Mouse (Mus musculus): ENCODE data around the gene Mdfic.

Mdfic gene

DNA sequence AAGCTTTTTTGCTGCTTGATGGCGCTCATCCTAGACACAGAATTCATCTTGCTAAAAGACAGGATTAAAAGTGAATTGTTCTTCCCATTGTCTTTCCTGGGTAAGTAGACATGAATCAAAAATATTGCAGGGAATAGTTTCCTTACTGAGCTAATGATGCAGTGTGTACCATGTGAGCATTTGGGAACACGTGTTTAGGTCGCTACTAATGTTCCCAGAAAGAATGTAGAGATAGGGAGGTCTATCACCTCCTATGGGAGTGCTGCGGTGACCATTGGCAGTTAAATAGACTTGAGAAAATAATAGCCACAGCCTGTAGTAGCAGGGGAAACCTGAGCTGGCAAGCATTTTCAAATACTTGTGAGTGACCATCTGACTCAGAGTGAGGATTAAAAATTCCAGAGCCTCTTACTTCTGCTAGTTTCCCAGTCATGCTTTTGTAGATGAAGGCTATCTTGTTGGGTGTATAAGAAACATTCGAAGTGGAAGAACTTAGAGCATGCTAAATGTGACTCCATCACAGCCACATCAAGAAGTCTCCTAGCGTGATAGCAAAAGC, 22.2 kb downstream of the Mdfic start:
- DNase-seq (ENCODE audit: inconsistent ontology term) = peak; percentile 45

DNA sequence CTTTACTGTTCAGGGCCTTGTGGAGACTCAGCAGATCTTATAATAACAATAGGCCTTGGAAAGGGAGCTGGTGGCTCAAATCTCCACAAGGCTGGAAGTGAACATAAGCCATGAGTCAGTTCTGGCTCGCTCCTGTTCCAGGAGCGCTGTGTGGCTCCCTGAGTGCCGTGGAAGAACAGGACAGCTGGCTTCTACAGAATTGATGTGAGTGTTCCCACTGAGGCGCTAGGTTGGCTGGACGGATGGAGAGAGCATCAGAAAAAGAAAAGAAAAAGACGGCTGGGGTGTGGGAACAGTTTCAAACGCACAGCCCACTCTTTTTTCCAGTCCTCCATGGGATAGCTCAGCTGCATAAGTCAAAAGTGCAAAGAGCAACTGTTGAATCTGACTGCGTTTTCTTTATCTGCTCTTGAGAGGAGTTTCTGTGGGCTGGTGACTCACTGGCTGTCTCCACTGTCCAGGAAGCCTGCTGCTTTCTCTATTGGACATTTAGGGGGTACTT, 22.9 kb downstream of the Mdfic start:
- peak; percentile 57 for DNase-seq (ENCODE audit: inconsistent ontology term)

- DNase-seq (ENCODE audit: inconsistent ontology term) = no peak
Observed at GRCm38 (mm10) chr6:15743793-15744192, 23.3 kb downstream of the Mdfic start.

GRCm38 (mm10) chr6:15745313-15745712, 24.9 kb downstream of the Mdfic start:
- peak; percentile 56 for DNase-seq (ENCODE audit: inconsistent ontology term)

DNA sequence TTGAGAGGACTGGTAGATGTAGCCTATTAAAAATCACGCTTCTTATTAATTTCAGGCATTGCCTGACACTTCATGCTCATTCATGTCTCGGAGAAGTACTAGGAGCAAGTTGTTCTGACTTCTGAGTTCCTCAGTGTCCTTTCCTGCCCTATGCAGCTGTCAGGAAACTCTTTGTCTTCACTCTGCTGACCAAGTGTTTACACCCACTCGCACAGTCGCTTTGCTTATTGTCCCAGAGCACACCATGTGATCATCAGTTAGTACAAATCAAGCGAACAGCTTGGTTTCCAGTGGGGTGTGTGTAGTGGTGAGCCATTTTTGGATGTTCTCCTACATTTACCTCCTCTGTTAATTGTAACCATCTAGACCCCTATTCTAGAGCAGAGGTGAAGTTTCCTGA, 25.4 kb downstream of the Mdfic start:
- no peak for DNase-seq (ENCODE audit: inconsistent ontology term)

DNA sequence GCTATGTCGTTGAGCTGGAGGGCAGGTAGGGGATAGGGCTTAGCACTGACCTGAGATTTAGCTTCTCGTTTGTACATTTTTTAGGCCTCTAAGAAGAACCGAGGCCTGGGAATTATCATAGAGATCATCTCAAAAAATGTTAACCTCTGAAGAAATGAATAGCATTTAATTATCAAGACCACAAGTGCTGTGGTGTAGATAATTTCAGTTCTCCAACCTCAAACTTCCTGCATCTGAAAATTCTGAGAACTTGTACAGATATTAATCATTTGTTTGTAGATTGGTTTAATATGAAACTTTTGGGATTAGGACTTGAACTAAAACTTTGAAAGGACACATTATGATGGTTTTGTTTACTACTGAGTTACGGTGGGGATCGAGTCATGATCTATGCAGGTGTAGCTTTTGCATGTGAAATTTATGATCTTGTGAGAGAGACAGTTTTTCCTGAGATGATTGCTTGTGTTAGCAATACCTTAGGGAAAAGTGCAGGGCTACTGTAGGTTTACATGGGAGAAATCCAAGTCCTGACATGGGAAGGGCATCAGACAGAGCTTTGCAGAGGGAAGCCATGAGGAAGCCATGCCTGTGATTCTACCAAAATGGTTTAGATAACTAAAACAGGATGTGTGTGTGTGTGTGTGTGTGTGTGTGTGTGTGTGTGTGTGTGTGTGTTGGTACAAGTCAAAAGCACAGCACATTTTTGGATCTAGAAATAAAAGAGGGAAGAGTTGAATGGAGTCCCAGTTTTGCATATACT, 27.1 kb downstream of the Mdfic start:
- no peak for DNase-seq (ENCODE audit: inconsistent ontology term)

- no peak for DNase-seq (ENCODE audit: inconsistent ontology term)
Observed at GRCm38 (mm10) chr6:15748236-15748635, 27.8 kb downstream of the Mdfic start.

DNA sequence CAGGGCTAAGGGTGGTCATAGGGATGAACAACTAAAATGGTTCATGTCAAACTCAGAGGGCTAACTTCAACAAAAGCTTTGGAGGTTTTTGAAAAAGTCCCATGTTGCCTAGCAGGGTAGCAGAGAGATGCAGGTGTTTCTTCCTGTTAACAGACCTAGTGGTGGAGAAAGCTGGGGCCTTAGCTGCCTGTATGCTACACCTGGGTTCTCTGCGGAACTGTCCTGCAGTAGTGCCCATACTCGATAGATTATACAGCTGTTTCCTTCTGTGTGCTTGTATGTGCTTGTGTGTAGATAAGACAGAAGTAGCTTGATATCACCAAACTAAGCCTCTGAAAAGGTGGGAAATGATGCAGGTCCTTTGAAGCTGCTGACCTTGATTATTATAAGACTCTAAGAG, 28.5 kb downstream of the Mdfic start:
- DNase-seq (ENCODE audit: inconsistent ontology term) = no peak

- no peak for DNase-seq (ENCODE audit: inconsistent ontology term)
Observed at GRCm38 (mm10) chr6:15750101-15750500, 29.6 kb downstream of the Mdfic start.

DNA sequence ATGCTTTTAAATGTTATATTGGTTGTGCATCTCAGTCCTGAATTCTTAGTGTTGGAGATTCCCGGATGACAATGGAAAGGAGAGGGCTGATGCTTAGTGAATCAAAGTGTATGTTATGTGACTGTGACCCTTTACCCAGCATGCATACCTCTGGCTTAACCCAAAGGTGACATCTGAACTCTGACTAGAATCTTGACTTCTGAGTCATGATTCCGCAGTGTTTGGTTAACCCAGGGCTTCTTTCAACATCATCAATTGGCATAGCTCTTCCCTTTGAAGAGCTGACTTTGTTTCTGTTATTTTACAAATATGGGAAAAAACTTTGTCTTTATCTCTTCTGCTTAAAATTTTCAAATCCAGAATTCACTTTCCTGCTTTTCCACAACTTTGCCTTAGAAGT, 30.9 kb downstream of the Mdfic start:
- no peak for DNase-seq (ENCODE audit: inconsistent ontology term)

DNA sequence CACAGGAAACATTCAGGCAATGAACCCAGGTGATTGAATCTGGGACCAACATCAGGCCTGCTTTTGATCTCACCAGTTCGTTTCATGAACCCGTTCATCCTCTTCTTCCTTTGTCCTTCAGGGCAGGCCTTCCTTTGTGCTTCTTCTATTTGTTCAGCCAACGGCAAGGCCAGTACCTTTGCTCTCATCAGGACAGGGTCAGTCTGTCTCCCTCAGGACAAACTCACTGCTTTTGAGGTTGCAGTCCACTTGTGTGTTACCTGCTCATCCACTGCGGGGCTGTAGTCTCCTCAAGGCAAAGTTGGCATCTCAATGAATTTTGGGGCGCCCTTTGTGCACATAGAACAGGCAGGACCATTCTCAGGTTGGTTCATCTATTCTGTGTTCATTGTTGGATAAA, 31.7 kb downstream of the Mdfic start:
- no peak for DNase-seq (ENCODE audit: inconsistent ontology term)

- peak; percentile 14 for DNase-seq (ENCODE audit: inconsistent ontology term)
Observed at GRCm38 (mm10) chr6:15753208-15753607, 32.7 kb downstream of the Mdfic start.

DNA sequence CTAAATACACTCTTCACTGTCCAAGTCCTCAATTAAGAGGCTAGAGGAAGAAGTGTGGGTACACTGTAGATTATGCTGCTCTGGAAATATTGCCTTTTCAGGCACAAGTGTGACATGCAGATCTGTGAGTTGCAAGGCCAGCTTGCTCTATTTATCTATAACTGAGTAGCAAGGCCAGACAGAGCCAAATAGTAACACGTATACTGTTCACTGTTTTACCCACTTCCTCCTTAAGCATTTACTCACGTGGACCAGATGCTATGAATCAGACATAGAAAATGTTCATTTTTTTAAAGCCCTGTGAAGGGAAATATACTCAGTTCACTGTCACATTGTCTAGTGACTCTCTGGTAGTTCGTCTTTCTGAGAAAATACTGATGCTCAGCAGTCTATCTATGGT, 37.9 kb downstream of the Mdfic start:
- peak; percentile 11 for DNase-seq (ENCODE audit: inconsistent ontology term)

- no peak for DNase-seq (ENCODE audit: inconsistent ontology term)
Observed at GRCm38 (mm10) chr6:15760750-15761149, 40.3 kb downstream of the Mdfic start.

GRCm38 (mm10) chr6:15764039-15764438, 43.6 kb downstream of the Mdfic start:
- DNase-seq (ENCODE audit: inconsistent ontology term) = no peak

- no peak for DNase-seq (ENCODE audit: inconsistent ontology term)
Observed at GRCm38 (mm10) chr6:15767460-15767859, 47.0 kb downstream of the Mdfic start.

GRCm38 (mm10) chr6:15770128-15770527, 49.7 kb downstream of the Mdfic start:
- DNase-seq (ENCODE audit: inconsistent ontology term) = no peak

- DNase-seq (ENCODE audit: inconsistent ontology term) = no peak
Observed at GRCm38 (mm10) chr6:15777070-15777469, 56.6 kb downstream of the Mdfic start.

DNA sequence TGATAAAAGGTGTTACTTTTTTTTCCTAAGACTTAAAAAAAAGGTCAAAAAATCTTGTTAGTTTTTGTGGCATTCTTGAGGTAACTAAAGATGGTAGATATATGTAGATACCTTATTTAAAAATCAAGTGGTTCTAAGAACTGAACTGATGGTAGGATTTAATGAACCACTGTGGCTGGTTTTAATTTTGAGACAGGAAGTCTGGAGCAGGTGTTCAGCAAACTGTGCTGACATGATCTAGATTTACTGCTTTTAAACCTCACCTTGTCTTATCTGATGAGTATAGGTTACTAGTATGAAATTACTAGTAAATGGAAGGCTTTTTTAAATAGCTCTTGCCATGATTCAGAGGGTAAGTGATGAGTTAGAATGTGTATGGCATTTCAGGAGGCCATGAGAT, 59.7 kb downstream of the Mdfic start:
- no peak for DNase-seq (ENCODE audit: inconsistent ontology term)

GRCm38 (mm10) chr6:15780688-15781087, 60.2 kb downstream of the Mdfic start:
- DNase-seq (ENCODE audit: inconsistent ontology term) = no peak

GRCm38 (mm10) chr6:15789523-15790500, 69.4 kb downstream of the Mdfic start:
- DNase-seq (ENCODE audit: inconsistent ontology term) = peak; percentile 70
